Mouse (Mus musculus) C2C12 (cell line): ENCODE results near the gene Ifne. TPM values are rescaled to one million over a fixed set of nuclear protein-coding genes. Genes with fewer than 3 reads are reported as not detected.

Source experiments
- H3K27me3 ChIP-seq: one replicate; pipeline ENCODE4 v1.6.1; 2011; ENCODE audit not compliant: control insufficient read depth, insufficient read depth, insufficient read length
- H3K36me3 ChIP-seq: one replicate; pipeline ENCODE4 v1.6.1; 2011; ENCODE audit not compliant: control insufficient read depth, insufficient read depth
- H3K4me3 ChIP-seq: one replicate; pipeline ENCODE4 v1.5.1; 2011; ENCODE audit warnings: mild to moderate bottlenecking, control low read depth; ENCODE audit not compliant: poor library complexity, insufficient read depth, severe bottlenecking
- H3K79me2 ChIP-seq: one replicate; pipeline ENCODE4 v1.6.1; 2011; ENCODE audit not compliant: control insufficient read depth, insufficient read depth
- H3K79me3 ChIP-seq: one replicate; pipeline ENCODE4 v1.6.1; 2011; ENCODE audit warnings: low read depth, control low read depth
- H3ac ChIP-seq: one replicate; pipeline ENCODE3; 2011; ENCODE audit warnings: low read depth; ENCODE audit not compliant: control insufficient read depth, insufficient read length
- CEBPB ChIP-seq: IDR thresholded peaks from one replicate; pipeline ENCODE4 v1.6.1; 2011; ENCODE audit warnings: low read depth, mild to moderate bottlenecking, control low read depth, moderate library complexity
- CTCF ChIP-seq: IDR thresholded peaks from one replicate; pipeline ENCODE4 v1.5.1; 2011; ENCODE audit not compliant: control insufficient read depth, insufficient read depth, insufficient read length
- FOSL1 ChIP-seq: IDR thresholded peaks from one replicate; pipeline ENCODE4 v1.8.0; 2011; ENCODE audit warnings: mild to moderate bottlenecking, low read length; ENCODE audit not compliant: poor library complexity, insufficient read depth, severe bottlenecking
- MAX ChIP-seq: IDR thresholded peaks from one replicate; pipeline ENCODE4 v1.6.1; 2011; ENCODE audit warnings: mild to moderate bottlenecking, control low read depth
- MYOD1 ChIP-seq: IDR thresholded peaks from one replicate; pipeline ENCODE4 v1.6.1; 2011; ENCODE audit warnings: low read depth; ENCODE audit not compliant: control insufficient read depth, insufficient read length
- MYOG ChIP-seq: IDR thresholded peaks from one replicate; pipeline ENCODE4 v1.6.1; 2011; ENCODE audit not compliant: control insufficient read depth, insufficient read length; ENCODE audit errors: extremely low read depth
- USF1 ChIP-seq: IDR thresholded peaks from one replicate; pipeline ENCODE4 v1.6.1; 2011; ENCODE audit warnings: low read depth, mild to moderate bottlenecking, control low read depth, moderate library complexity
- polyA plus RNA-seq: library from polyadenylated mRNA; unstranded; fragments of >200 nt; fragmentation: generic; extraction: Trizol; gene quantifications from one replicate; pipeline ENCODE4 v1.2.1, GENCODE M21; 2012; ENCODE audit warnings: missing spikeins

Gene Ifne
- polyA plus RNA-seq, 1 experiment: not detected

- H3ac ChIP-seq: no peak overlapping the region
- H3K79me3 ChIP-seq: peaks cover 98% of the 10 kb centered on the region
- H3K36me3 ChIP-seq: peaks cover 100% of the 10 kb centered on the region
- peaks cover 100% of the 10 kb centered on the region for H3K79me2 ChIP-seq
- TF ChIP-seq MAX (no peak), MYOD1 (no peak), FOSL1 (no peak), MYOG (no peak), USF1 (no peak), CEBPB (no peak), CTCF (no peak)
- no peaks in the 10 kb centered on the region for H3K27me3 ChIP-seq
- no peak overlapping the region for H3K4me3 ChIP-seq
Measured at GRCm38 (mm10) chr4:88921280-88921679, 41.3 kb upstream of the Ifne start.

GRCm38 (mm10) chr4:88917770-88918460 lies 37.9 kb upstream of the Ifne start:
- Histone ChIP-seq H3K4me3 (no peak overlapping the region), H3K79me2 (peaks cover 100% of the 10 kb centered on the region)
- TF ChIP-seq FOSL1: no peak
- no peak for TF ChIP-seq CEBPB

GRCm38 (mm10) chr4:88916306-88916705 lies 36.3 kb upstream of the Ifne start:
- H3K79me2 ChIP-seq: peaks cover 100% of the 10 kb centered on the region

More at GRCm38 (mm10) chr4:88917770-88918460, 37.9 kb upstream of the Ifne start:
- no peaks in the 10 kb centered on the region for H3K27me3 ChIP-seq
- no peak overlapping the region for H3ac ChIP-seq
- peaks cover 94% of the 10 kb centered on the region for H3K36me3 ChIP-seq
- peaks cover 97% of the 10 kb centered on the region for H3K79me3 ChIP-seq

GRCm38 (mm10) chr4:88913984-88914383 lies 34.0 kb upstream of the Ifne start:
- H3K27me3 ChIP-seq: no peaks in the 10 kb centered on the region
- H3K79me2 ChIP-seq: peaks cover 100% of the 10 kb centered on the region
- H3K4me3 ChIP-seq: no peak overlapping the region
- TF ChIP-seq MYOG: no peak
- TF ChIP-seq FOSL1: no peak
- TF ChIP-seq CEBPB: no peak
- no peak for TF ChIP-seq CTCF
- no peak for TF ChIP-seq MYOD1
- no peak for TF ChIP-seq USF1
- no peak for TF ChIP-seq MAX
- peaks cover 94% of the 10 kb centered on the region for H3K36me3 ChIP-seq
- no peak overlapping the region for H3ac ChIP-seq
- H3K79me3 ChIP-seq: peaks cover 88% of the 10 kb centered on the region

More at GRCm38 (mm10) chr4:88916306-88916705, 36.3 kb upstream of the Ifne start:
- peaks cover 94% of the 10 kb centered on the region for H3K36me3 ChIP-seq
- no peaks in the 10 kb centered on the region for H3K27me3 ChIP-seq
- no peak overlapping the region for H3K4me3 ChIP-seq
- TF ChIP-seq MAX (no peak), MYOD1 (no peak), USF1 (no peak), CEBPB (no peak), CTCF (no peak), FOSL1 (no peak), MYOG (no peak)
- H3ac ChIP-seq: no peak overlapping the region
- H3K79me3 ChIP-seq: peaks cover 97% of the 10 kb centered on the region

GRCm38 (mm10) chr4:88912882-88913281 lies 32.9 kb upstream of the Ifne start:
- H3K27me3 ChIP-seq: no peaks in the 10 kb centered on the region
- peaks cover 77% of the 10 kb centered on the region for H3K79me3 ChIP-seq
- peaks cover 94% of the 10 kb centered on the region for H3K36me3 ChIP-seq
- no peak for TF ChIP-seq USF1
- no peak for TF ChIP-seq FOSL1
- TF ChIP-seq MYOD1: no peak
- no peak for TF ChIP-seq CEBPB
- no peak for TF ChIP-seq MYOG
- TF ChIP-seq CTCF: no peak
- no peak for TF ChIP-seq MAX
- H3K4me3 ChIP-seq: no peak overlapping the region
- H3ac ChIP-seq: no peak overlapping the region
- peaks cover 90% of the 10 kb centered on the region for H3K79me2 ChIP-seq

- Histone ChIP-seq H3ac (no peak overlapping the region), H3K79me3 (peaks cover 70% of the 10 kb centered on the region), H3K27me3 (no peaks in the 10 kb centered on the region), H3K4me3 (no peak overlapping the region), H3K79me2 (peaks cover 83% of the 10 kb centered on the region), H3K36me3 (peaks cover 88% of the 10 kb centered on the region)
- TF ChIP-seq MAX (no peak), CTCF (no peak), MYOD1 (no peak), MYOG (no peak), CEBPB (no peak), USF1 (no peak), FOSL1 (no peak)
Measured at GRCm38 (mm10) chr4:88912187-88912586, 32.2 kb upstream of the Ifne start.
